Mouse (Mus musculus) adrenal gland, postnatal 4 days (tissue): ENCODE measurements at regions not wholly inside any gene's neighbourhood (a gene's known extent, or its start where the extent isn't known, plus 50 kb on each side); places are given as distances from the start of the nearest gene placed in this dataset.

ENCODE experiments used
- DNase-seq, 2 experiments: peaks; one replicate each; pipeline ENCODE4 v3.0.0; 2021 to 2022; ENCODE audit warnings: low spot score in 2 of 2, mixed read lengths in 2 of 2

GRCm38 (mm10) chr17:84074000-84074782 is 113.6 kb downstream of the Zfp36l2 start:
- DNase-seq: no peak

DNA sequence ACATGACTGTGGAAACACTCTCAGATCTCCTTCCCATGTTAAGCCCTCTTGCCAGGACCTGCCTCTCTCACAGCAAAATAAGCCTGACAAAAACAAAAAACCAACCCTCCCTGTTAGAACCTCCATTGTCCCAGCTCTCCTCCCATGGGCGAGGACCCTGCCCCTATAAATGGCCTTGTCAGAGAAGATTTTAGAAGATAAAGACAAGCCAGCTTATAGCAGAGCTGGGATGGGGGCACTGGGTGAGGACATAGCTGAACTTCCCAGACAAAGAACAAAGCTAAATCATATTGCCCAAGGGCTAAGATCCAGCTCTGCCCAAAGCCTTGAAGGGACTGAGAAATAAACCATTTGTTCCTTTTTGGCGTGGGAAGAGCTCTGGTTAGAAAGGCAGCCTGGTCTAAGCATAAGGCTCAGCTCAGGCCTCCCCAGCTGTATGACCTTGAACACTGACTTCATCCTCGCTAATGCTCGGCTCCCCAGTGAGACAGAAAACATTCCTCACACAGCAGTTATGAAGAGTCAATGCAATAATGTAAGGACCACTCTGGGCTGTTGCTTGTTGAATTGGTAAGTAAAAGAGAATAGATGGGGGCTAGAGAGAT is 115.2 kb downstream of the Zfp36l2 start:
- no peak for DNase-seq

- DNase-seq: no peak
Measured at GRCm38 (mm10) chr17:84071855-84072254, 115.9 kb downstream of the Zfp36l2 start.

DNA sequence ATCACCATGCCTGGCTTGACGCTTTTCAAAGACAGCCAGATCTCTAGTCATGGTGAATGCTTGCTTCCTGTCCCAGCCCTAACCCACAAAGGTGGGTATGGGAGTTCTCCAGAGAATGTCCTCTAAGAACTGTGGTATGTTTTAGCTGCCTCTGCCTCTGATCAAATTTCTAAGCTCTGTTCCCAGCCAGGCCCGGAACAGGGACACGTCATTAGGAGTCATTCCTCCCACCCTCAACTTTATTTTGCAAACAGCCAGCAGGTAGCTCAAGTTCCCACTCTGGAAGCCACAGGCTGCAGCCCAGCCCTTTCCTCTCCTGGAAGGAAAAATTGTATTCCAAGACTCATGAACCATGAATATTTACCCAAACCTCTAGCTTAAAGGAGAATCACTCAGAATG is 117.2 kb downstream of the Zfp36l2 start:
- no peak for DNase-seq

- no peak for DNase-seq
Measured at GRCm38 (mm10) chr17:84067102-84067501, 120.6 kb downstream of the Zfp36l2 start.

- DNase-seq: no peak
Measured at GRCm38 (mm10) chr17:84063791-84064190, 124.0 kb downstream of the Zfp36l2 start.

DNA sequence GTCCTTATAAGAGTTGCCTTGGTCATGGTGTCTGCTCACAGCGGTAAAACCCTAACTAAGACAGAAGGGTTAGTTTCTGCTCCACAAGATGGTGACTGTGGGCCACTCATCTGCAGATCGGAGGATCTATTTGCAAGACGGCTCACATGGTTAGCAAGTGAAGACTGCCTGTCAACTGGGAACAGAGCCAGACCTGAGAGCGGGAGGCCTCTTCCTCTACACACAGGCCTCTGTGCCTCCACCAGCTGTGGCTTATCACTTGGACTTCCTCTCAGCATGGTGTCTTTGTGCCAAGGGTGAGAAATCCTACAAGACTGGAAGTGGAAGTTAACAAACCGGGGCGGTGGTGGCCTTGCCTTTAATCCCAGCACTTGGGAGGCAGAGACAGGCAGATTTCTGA is 126.1 kb downstream of the Zfp36l2 start:
- no peak for DNase-seq

DNA sequence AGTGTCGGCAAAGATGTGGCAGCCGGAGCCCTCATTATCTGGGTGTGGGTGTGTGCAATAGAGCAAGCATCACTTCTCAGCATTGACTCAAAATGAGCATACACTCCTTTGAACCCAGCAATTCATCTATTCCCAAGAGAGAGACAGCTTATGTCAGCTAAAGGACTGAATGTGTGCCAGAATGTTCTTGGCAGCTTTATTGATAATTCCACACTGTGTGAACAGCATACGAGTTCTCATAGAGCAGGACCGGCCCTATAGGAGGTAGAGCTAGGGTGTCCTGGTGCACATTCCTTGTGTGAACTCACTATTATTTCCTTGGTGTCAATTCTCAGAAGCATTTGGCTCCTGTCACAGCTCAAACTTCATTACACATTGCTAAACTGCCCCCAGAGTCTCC is 131.3 kb downstream of the Zfp36l2 start:
- no peak for DNase-seq

DNA sequence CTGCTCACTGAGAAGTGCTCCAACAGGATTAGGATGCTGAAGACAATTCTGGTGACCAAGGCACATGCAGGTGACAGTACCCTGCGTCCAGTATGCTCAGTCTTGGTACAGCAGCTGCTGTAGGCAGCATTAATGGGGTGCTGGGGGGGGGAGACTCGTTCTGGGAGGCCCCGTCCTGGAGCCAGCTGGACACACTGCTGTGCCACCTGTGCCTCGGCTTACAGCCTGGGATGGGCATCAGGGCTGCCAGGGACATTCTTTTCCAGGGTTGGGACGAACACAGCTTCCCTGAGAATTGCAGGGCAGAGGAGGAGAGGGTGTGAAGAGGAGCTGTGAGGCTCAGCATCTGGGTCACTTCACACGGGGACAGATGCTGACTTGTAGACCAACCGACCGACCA is 135.3 kb downstream of the Zfp36l2 start:
- DNase-seq: no peak

DNA sequence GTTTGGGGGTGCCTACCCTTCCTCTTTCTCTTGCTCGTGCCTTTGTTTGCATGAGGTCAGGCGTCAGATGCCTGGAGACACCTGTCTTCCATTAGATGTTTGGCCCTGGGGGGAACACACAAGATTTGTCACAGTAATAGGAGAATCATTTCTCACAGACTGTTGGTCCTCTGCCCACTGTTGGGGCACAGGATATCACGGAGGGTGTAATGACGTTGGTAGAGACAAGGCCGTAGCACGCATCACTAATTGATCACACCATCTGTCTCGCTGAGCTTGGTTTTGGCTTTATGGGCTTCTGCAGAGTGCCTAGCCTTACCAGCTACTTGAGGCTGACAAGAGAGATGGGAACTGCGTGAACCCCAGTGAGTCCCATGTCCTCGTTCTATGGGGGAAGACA is 136.5 kb downstream of the Zfp36l2 start:
- no peak for DNase-seq

DNA sequence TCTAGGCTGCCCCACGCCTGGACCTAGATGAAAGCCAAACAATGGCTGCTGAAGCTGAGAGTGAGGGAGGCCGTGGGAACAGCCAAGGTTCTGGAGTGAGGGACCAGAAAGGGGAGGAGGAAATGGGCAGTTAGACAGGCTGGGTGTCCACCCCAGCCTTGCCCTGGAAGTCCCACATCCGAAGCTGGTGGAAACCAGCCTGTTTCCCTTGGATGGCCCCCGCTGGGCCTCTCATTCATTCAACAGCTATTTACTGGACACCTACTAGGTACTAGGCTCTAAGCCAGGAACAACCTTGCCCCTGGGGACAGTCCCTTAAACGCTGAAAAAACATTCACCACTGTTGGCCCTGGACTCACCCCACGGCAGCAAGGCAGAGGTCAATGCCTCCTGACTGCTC is 139.2 kb downstream of the Zfp36l2 start:
- no peak for DNase-seq

DNA sequence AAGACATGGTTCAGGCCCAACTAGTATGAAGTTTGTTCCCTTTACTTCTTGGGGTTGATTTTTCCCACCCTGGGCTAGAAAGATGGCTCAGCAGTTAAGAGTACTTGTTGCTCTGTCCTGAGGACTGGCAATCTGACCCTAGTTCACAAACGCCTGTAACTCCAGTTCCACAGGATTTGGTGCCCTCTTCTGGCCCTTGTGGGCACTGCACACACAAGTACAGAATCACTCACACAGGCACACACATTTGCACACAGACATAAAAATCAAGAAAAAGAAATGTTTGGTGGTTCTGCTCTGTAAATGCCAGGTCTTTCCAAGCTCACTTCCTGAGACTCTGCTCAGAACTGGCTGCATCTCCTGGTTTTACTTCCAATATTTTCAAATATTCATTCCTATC is 140.2 kb downstream of the Zfp36l2 start:
- no peak for DNase-seq

GRCm38 (mm10) chr17:84045812-84046211 is 141.9 kb downstream of the Zfp36l2 start:
- no peak for DNase-seq

- no peak for DNase-seq
Measured at GRCm38 (mm10) chr17:84044472-84044936, 143.2 kb downstream of the Zfp36l2 start.

GRCm38 (mm10) chr17:84043102-84043501 is 144.6 kb downstream of the Zfp36l2 start:
- DNase-seq: no peak

- no peak for DNase-seq
Measured at GRCm38 (mm10) chr17:84039444-84039843, 148.3 kb downstream of the Zfp36l2 start.

GRCm38 (mm10) chr17:84037580-84038304 is 150.0 kb downstream of the Zfp36l2 start:
- DNase-seq: no peak

DNA sequence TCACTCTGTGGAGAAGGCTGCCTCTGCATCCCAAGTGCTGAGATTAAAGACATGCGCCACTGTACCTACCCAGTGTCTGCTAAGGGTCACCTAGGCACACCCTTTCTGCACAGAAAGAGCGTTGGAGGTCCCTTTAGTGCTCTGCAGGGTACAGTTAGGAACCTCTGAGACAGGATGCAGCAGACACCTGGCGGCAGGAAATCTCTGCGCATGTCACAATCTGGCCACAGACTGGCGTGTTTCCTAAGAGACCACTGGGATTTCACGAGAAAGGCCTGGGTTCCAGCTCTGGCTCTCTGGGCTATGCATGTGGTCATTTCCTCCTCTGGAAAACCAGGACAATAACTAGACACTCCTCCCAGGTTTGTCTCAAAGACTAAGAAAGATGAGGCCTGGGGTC is 151.7 kb downstream of the Zfp36l2 start:
- DNase-seq: no peak

DNA sequence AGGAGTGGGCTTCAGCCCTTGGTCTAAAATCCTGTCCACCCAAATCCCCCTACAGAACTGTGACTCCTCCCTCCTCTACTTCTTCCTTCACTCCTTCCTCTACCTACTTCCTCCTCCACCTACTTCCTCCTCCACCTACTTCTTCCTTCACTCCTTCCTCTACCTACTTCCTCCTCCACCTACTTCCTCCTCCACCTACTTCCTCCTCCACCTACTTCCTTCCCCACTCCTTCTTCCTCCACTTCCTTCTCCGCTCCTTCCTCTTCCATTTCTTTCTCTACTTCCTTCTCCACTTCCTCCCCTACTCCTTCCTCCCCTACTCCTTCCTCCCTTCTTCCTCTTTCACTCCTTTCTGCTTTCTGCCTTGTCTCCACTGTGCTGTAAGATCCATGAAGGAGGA is 152.9 kb downstream of the Zfp36l2 start:
- no peak for DNase-seq

GRCm38 (mm10) chr17:84032441-84032840 is 155.3 kb downstream of the Zfp36l2 start:
- DNase-seq: no peak

- DNase-seq: no peak
Measured at GRCm38 (mm10) chr17:84031833-84032232, 155.9 kb downstream of the Zfp36l2 start.

DNA sequence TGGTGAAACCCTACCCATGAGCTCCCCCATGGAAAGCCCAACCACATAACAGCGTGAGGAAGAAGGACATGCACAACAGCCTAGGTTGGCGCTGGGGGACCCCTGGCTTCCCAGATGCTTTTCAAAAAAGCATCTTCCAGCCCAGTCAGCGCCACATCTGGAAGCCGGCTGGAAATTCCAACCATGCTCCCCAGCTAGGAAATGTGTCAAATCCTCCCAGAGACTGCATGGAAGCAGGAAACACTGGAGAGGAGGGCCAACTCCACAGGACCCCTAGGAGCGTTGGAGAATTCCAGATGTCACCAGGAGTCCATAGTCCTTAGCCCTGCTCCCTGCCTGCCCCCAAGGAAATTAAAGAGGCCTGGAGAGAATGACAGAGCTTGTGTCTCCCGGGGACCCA is 156.4 kb downstream of the Zfp36l2 start:
- DNase-seq: no peak
